Mouse (Mus musculus) spleen, postnatal 14 days (tissue): ENCODE data around the gene Lrmp.

Experiments used
- DNase-seq, 2 experiments: peaks; one replicate each; pipeline ENCODE4 v3.0.0; 2021 to 2022; ENCODE audit warnings: low spot score in 2 of 2

The Lrmp gene

GRCm38 (mm10) chr6:145136831-145137230, 21.4 kb downstream of the Lrmp start:
- no peak for DNase-seq

GRCm38 (mm10) chr6:145139236-145139635, 23.8 kb downstream of the Lrmp start:
- no peak for DNase-seq

DNA sequence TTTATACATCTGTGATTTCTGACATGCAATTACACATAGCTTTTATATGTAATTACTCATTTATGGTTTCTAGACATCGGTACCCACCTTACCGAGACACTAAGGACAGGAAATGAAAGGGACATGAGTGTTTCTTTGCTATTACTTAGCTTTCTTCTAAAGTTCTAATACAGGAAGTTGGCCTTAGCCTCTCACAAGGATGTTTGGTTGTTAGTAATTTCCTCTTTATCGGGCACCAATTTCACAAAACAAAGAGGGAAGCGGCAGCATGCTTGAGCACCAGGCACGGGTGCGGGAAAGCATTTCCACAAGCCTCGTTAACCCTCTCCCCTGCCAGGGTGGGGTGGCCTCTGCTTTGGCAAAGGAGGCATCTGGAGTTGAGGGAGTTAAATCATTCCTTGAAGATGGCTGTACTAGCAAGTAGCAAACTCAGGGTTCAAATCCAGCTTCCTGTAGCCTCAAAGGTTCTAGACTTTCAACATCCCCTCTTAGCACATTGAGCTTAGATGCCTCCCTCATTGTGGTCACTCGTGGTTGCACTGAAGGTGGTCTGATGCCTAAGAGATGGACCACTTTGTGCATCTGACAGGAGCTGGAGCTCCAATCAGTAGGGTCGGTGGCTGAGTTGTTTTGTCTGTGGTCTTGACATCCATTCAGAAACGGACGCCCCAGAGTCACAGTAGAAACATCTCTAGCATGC, 24.5 kb downstream of the Lrmp start:
- DNase-seq, result no peak

DNA sequence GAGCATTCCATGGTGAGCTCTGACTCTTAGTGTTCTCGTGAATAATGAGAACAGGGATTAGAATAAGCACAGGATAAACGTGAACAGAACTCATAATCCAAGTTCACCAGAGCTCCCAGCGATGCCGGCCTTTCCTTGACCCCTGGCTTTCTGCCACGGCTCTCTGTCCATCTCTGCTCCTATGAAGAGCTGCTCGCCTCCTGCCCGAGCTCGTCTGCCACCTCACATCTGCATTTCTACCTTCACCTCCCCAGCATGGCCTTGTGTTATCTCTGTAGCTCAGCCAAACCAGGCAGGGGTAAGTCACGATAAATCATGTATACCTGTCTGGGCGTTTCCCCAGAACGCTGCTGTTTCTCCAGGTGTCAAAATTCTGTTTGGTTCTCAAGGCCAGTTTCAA, 25.3 kb downstream of the Lrmp start:
- DNase-seq, result no peak

DNA sequence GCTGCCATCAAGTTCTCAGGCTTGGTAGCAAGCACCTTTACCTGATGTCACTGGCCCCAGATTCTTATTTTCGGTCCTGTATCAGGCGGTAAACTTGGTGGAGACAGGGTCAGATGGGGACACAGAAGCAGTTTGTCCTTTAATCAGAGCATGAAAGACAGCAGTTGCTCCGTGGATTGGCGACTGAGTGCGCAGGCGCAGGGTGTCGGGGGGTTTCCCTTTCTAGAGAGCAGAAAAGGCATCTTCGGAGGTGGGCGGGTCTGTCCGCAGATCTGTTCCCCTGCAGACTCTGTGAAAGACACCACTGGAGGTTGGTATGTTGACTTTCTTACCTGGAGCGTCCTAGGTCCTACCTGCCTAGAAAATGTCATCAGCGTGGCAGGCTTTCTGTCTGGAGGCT, 26.4 kb downstream of the Lrmp start:
- DNase-seq, result no peak

DNA sequence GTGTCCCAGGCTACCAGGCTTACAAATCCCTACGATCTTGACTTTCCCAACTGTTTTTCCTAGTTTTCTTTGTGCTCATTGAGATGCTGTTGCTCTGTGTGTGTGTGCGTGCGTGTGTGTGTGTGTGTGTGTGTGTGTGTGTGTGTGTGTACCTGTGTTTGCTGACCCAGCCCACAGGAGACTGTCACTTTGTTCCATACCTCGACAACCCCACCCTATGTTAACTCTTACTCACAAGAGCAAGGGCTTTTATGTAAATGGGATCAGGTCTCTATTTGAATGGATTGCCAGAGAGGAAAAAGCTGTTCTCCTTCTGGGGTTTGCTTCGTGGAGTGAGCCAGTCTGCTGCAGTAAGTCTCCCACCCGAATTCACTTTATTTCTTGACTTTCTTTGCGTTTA, 29.7 kb downstream of the Lrmp start:
- DNase-seq, result no peak

GRCm38 (mm10) chr6:145147716-145148115, 32.3 kb downstream of the Lrmp start:
- no peak for DNase-seq

DNA sequence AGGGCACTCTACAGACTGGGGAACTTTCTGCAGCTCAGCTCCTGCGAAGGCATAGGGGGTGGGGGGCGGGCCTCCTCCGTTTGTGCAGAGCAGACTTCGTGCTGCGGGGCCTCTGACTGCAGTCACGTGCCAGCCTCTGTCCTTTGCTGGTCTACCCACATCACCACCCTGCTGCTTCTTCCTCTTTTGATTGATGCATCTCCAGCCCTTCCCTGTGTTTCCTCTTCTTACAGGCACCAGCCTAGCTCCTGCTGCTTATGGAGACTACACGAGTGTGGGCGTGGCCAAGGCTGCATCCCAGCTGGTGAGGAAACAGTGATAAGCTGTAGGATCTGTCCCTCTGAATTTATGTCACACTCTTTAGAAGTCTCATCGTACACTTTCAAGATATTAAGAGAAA, 33.6 kb downstream of the Lrmp start:
- no peak for DNase-seq

DNA sequence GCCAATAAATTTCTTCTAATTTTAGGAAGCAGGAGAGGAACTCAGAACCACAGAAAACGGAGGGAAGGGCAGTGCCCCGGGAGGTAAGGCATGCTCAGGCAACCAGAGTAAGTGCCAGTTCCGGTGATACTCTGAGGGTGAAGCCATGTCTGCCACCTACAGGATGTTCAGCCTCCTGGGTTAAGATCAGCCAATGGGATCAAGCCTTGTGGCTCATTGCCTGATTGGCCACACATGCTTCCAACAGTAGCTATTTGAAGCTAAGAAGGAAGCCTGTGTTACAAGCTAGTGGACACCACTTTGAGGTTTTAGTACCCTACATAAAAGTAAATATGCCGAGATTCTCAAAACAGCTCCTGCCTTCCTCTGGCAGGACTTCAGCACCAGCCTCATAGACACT, 43.2 kb downstream of the Lrmp start:
- no peak for DNase-seq

GRCm38 (mm10) chr6:145160581-145160980, 45.1 kb downstream of the Lrmp start:
- DNase-seq, result no peak

GRCm38 (mm10) chr6:145171892-145172606, 56.6 kb downstream of the Lrmp start:
- DNase-seq, result no peak

DNA sequence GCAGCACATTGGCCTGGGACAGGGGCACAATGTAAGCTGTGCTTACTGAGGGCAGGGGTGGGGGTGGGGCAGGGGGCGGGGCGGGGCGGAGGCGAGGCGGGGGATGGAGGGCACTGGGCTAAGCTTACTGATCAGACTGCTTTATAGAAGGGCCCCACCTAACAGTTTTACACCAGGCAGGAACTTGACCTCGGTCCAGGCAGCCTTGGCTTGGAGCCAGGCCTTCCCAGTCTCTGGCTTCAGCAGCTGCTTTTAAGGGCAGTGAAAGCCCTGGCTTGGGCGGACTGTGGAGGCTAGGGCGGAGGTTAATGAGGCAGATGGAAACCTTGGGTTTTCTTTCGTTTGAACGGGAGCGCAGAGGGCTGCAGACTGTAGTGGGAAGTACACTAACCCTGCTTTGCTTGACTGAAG, 58.3 kb downstream of the Lrmp start:
- no peak for DNase-seq

- DNase-seq, result no peak
These were observed 60.1 kb downstream of the Lrmp start for GRCm38 (mm10) chr6:145175571-145175981.

GRCm38 (mm10) chr6:145176474-145176873, 61.0 kb downstream of the Lrmp start:
- DNase-seq, result no peak

DNA sequence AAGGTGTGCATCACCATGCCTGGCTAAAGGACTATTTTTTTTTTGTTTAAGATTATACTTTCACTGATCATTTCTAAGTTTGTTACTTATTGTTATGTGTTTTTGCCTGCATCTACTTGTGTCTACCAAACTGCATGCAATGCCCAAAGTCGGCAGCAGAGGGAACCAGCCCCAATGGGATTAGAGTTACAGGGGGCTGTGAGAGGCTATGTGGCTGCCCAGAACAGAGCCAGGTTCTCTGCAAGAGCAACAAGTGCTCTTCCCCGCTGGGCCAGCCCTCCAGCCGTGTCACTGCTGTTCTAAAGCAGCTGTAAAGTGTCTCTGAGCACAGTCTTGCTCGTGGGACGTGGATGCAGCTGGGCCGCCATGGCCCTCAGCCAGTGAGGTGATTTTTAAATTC, 64.2 kb downstream of the Lrmp start:
- DNase-seq, result peak; percentile 30 to 71

DNA sequence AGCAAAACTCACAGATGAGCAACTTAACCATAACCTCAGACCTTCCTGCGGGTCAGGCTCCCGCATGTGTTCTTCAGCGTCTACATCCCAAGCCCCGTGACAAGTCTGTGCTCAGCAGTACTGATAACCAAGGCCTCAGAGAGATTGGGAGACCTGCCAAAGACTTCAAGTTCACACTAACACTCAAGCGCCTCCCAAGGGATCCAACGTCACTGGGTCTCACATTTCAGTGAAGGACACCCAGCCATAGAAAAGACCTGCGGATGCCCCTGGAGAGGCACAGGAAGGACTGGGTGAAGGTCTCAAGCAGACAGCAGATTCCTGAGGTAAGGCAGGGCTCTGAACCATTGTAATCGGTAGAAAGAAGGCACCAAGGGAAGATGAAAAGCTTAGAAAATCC, 66.6 kb downstream of the Lrmp start:
- no peak for DNase-seq

GRCm38 (mm10) chr6:145186096-145186495, 70.6 kb downstream of the Lrmp start:
- no peak for DNase-seq

- no peak for DNase-seq
These were observed 71.9 kb downstream of the Lrmp start for GRCm38 (mm10) chr6:145187093-145188088.

GRCm38 (mm10) chr6:145193038-145193437, 77.6 kb downstream of the Lrmp start:
- no peak for DNase-seq

DNA sequence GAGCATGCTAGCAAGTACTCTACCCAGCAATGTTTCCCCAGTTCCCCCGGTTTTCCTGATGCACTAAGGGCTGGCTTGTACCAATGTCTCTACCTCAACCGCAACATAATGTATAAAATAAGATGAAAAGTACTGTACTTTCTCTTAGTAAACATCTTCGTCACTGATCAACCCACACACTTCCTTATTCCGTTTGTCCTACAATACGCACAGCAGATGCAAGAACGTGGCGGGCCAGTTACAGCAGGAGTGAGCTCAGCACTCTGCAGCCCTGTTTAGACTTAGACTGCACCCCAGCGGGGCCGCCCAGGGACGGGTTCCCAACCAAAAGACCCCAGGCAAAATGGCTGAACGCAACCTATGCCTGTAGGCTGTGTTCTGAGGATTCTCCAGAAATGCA, 78.0 kb downstream of the Lrmp start:
- DNase-seq, result no peak

- DNase-seq, result no peak
These were observed 82.7 kb downstream of the Lrmp start for GRCm38 (mm10) chr6:145197949-145198686.
